Mouse (Mus musculus) embryo, embryonic 11 days (tissue): ENCODE measurements at regions not wholly inside any gene's neighbourhood (a gene's known extent, or its start where the extent isn't known, plus 50 kb on each side); places are given as distances from the start of the nearest gene placed in this dataset.

ENCODE experiments used
- DNase-seq: peaks from one replicate; pipeline ENCODE4 v3.0.0-alpha.2; 2015

DNA sequence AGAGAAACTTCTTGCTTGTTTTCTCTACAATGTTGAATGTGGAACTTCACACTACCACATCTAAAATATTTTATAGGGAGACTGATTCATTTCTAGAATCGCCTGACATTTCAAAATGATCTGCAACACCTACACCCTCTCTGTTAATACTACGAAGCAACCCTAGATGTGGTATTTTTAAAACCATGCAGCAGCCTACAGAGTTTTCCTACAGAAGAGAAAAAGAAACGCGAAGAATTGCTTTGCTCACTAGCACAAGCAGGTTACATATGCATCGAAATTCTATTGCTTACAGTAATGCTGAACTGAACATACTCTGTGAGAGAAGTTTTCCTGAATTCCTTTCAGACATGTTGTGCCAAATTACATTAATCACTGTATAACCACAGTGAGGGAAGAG lies 488.7 kb downstream of the Fat4 start:
- no peak for DNase-seq

DNA sequence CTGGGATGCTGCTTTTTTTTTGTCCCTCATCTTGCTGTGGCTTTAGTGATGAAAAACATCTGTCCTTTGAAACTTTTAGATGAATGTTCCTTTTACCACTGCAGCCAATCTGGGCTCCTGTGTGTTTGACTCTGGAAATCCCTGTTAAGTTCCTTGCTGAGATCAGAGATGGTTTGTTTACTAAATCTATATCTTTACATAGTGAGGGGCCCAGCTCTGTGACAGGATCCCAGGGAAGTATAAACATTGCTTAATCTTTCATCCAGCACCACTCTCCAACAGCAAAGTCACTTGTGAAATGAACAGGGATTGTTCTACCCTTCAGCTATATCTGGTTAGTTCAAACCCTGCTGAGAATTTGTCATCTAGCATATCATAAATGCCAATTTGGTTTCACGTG lies 501.8 kb downstream of the Fat4 start:
- DNase-seq: no peak

DNA sequence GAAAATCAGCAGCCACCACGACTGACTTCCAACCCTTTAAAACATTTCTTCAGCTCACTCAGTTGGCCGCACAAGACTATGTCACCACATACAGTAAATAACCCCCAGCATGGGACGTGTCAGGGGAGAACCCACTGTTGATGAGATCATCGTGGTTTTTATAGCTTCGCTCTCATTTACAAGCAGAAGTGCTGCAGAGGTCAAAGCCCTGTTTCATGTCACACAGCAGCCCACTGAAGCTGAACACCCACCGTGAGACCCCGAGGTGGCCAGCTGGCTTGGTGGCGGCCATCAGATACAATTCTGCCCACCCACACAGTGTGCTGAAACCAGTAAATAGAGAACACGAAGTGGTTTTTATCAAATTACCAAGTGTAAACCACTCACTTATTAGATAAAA lies 503.7 kb downstream of the Fat4 start:
- peak; percentile 36 for DNase-seq

DNA sequence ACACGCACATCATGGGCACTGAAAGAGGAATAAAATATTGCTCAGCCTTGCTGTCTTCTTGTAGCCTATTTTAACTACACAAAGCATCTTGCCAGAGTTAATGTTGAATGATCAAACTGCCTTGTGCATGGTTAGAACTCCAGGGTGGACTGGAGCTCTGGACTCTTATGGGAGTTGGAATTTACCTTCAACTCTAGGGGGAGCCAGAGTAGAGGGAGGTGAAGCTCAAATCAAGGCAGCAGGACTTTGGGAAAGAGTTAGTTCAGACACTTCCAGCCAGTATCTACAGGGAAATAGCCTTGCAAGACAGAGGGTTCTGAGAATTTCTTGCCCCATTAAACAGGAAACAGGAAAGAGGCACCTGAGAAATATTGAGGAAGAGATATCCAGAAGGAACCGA lies 505.3 kb downstream of the Fat4 start:
- DNase-seq: peak; percentile 32

DNA sequence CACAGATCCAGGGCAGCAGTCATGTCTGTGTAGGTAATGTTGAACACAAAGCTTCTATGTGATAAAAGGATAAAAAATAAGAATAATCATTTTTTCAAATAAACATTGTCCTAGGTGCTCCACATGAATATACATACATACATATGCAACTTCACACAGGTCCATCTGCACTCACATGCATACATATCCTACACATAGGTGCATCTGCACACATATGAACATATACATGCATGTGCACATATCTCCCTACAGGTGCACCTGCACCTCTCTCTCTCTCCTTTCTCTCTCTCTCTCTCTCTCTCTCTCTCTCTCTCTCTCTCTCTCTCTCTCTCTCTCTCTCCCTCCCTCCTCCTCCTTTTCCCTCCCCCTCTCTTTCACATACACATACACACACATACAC lies 509.9 kb downstream of the Fat4 start:
- DNase-seq: no peak

DNA sequence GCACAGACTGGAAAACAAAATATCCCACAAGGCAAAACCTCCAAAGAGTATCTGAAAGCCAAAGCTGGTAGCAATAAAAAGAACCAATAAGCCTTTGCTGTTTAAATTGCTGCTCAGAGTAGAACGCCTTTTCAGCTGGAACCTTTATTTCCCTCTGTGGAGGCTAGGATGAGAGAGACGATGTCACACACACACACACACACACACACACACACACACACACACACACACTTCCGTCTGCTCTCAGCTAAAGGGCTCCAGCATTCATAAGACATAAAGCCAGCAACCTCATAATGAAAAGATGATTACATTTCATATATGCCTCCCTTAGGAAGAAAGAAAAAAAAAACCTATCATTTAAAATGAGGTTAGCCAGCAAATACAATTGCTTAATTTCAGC lies 510.5 kb downstream of the Fat4 start:
- no peak for DNase-seq

DNA sequence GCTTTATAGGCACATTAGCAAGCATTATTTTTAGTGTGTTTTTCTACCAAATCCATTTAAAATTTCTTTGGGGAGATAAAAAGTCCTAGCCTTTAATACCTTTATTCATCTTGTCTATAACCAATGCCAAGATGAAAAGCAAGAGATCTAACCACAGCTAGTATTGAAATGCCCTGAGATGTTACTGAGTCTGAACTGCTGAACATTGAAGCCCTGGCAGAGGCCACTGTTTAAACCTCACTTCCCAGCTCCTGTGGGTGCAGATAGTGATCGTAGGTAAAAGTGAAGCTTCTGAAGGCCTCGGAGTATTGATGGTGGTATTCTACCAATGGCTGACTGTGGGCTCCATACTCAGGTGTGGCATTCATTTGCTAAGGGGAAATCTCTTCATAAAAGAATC lies 510.9 kb downstream of the Fat4 start:
- no peak for DNase-seq

DNA sequence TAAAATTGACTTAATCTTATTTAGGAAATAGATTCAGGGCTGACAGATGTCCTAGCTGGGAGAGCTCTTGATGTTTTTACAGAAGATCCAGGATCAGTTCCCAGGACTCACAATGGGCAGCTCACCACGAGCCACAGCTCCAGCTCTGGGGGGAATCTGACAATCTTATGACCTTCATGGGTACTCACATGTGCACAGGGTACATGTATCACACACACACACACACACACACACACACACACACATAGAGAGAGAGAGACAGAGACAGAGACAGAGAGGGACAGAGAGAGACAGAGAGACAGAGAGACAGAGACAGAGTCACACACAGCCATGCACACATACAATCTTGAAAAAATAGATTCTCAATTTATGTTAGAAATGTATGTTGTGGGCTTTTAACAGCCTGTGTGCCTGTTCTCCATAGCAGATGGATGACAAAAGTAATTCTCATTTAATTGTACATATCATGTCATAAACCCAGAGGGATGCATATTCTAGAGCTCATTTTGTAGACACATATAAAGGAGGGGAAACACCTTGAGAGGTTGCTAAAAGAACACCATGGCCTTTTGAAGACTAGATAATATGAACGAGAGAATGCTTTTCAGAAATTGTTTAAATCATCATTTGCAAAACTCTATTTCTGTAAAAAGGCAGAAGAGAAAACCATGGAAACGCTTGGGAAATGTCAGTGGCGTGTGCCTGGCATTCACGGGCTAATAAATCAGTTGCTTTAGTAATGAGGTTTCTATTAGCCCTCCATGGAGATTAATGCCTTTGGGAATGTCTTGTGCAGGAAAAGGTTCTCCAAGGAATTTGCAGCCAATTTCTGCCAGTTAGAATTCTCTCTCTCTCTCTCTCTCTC lies 538.3 kb downstream of the Fat4 start:
- DNase-seq: peak; percentile 18

DNA sequence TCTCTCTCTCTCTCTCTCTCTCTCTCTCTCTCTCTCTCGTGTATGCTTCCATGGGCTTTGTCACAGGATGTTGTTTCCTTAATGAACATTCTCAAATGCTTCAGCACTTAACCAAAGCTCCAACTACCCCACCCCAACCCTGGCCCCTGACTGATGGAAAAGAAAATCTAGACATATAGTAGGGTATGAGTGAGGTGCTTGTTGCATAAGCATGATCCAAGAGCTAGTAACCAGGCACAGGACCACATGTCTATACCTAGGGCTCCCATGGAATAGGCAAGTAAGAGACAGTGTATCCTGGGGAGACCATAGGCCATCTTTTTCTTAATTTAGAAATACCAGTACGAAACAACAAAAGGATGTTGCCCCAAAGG lies 538.9 kb downstream of the Fat4 start:
- DNase-seq: no peak

DNA sequence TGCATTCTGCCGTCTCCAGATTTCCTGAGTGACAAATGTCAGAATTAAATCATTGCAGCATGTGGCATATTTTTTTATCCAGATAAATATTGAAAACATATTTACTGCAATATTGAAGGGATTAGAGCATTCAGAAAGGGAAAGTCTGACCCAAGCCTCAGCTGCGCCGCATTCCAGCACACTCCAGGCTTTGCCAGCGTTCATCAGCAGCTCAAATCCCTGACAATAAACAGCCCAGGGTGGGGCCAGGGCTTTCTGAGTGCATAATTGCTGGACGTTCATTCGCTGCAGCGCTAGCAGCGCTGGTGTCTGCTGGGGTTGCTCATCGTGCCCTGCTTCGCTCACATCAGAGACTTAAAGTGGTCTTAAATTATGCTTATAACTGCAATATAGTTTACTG lies 556.6 kb downstream of the Fat4 start:
- DNase-seq: peak; percentile 42

DNA sequence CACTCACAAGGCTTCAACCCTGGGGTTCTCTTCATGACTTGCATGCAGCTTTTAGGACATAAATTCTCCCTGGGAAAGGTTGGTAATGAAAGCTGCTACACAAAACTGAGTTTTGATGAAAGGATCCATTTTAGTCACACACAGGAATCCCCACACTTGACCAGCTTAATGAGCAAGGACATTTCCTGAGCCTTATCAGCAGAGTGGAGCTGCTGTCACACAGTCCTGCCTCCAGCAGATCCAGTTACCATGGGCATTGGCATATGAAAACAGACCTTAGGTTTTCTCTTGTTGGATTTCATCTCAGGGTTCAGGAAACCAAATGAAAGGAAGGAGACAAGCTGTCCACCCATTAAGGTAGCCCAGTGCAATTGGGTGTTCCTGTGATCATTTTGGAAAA lies 568.9 kb downstream of the Fat4 start:
- no peak for DNase-seq

GRCm38 (mm10) chr3:39460183-39460888 lies 573.6 kb downstream of the Fat4 start:
- DNase-seq: peak; percentile 35

DNA sequence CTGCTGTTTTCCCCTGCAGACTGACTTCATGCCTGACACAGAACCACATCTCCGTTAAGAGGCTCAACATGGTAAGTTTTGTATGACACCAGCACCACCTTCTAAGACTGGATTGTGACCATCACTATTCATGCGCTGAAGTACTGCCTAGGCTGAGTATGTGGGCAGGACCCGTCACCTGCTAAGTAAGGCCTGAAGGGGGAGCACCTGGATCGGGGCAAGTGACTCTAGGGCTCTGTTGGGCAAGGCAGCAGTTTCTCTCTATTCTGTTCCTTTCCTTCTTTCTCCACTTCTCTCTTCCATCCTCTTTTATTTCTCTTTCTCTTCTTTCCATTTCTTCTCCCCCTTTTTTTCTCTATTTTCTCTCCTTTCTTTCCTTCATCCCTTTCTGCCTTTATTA lies 574.8 kb downstream of the Fat4 start:
- DNase-seq: no peak

DNA sequence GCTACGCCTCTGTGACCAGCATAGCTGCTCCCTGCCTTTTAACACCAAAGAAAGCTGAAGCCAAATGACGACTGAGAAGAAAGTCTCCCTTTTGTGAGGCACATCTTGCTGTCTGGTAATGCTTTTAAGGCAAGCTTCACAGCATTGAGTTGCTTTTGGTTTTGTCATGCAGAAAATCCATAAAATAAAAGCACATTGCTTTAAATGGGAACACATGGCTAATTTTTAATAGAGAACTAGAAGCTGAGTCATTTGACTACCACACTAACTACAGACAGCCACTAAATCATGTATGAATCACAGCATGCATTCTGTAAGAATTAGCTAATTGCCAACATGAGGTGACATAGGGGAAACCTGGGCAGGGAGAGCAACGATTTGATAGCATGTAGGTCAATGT lies 579.1 kb downstream of the Fat4 start:
- no peak for DNase-seq

DNA sequence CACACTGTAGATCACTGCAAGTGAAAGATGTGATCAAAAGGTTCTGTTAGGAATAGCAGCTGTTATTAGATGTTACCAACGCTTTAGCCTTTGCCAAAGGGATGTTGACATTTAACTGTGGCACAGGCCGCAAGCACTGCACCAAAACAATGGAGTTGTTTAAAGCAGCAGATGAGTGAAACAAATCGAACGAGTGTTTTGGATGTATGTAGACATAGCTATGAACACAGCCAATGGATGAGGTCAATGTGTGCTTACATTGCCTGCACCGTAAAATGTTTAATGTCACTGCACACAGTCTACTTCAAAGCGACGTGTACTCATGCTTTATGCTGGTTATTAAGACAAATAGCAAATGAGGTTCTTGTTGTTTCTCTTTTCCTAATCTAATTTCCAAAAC lies 602.7 kb downstream of the Fat4 start:
- DNase-seq: no peak

- DNase-seq: no peak
These were observed 607.6 kb downstream of the Fat4 start for GRCm38 (mm10) chr3:39494363-39494762.

DNA sequence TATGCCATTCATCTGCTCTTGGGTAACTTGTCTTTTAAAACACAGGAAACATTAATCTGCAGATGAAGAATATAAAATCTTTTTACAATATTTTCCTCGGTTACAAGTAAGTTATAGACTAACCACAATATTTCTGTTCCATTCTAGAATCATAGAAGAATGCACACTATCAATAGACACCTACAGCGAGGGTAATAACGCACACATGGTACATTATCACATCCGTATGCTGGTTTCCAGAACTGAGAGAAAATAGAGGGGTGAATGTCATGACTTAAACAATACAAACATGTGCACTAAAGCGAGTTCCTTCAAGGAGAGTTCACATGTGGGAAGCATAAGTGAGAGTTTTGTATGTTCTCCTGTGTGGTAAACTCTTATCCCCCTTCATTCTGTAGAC lies 641.3 kb downstream of the Fat4 start:
- no peak for DNase-seq

DNA sequence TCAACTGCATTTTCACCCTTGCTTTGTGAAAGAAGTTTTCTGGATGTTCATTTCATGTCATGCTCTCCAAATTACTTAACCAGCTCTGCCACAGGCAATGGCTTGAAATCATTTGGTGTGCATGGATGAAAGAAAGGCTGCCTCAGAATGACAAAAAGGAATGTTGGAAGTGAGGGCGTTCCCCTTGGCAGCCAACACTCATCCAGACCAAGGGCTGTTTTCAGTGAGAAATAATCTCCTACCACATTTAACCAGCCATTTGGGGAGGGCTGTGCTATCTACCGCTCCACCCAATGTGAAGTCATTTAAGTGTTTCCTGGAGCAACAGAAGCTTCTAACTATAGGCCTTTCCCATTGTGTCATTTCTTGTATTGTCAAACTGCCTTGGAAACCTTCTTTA lies 650.8 kb downstream of the Fat4 start:
- DNase-seq: no peak

GRCm38 (mm10) chr3:39540530-39541118 lies 653.9 kb downstream of the Fat4 start:
- DNase-seq: no peak

DNA sequence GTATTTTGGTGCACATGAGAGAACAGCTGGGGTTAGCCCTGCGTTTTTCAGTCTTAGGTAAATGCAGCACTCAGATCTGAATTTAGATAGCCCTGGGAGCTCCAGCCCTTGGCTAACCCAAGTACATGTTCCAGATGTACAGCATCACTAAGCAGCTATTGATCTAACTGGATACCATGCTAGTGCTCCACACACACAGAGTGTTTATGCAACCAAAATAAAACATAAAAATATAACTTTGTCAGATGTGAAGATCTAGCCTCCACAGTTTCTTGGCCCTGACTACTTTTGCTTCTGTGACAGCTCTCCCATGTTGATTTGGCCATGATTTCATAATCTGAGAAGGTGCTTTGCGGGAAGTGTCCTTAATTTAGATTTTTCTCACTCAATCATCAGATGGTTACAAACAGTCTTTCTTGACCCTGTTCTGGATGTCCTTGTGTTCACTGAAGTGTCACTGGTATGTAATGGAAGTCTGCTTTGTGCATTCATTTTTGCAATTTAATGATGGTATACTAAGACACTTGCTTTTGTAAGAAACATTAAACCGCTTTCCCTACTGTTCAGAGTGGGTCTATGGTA lies 672.8 kb downstream of the Fat4 start:
- no peak for DNase-seq

DNA sequence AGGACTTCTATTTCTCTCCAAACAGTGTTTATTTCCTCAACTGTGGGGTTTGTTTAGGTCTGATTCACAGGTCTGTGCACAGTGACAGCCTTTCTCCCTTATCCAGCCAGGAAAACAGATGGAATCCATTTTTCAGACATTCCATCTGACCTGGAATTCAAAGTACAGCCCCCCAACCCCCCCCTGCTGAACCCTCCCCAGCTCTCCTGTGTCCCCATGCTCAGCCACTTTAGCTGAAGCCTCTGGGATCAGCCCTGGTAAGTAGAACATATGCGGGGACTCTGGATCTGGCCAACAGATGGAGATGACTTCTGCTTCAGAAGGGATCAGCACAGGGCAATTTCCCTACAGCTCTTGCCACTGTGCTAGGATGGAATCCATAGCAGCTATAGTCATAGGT lies 674.2 kb downstream of the Fat4 start:
- peak; percentile 46 for DNase-seq

DNA sequence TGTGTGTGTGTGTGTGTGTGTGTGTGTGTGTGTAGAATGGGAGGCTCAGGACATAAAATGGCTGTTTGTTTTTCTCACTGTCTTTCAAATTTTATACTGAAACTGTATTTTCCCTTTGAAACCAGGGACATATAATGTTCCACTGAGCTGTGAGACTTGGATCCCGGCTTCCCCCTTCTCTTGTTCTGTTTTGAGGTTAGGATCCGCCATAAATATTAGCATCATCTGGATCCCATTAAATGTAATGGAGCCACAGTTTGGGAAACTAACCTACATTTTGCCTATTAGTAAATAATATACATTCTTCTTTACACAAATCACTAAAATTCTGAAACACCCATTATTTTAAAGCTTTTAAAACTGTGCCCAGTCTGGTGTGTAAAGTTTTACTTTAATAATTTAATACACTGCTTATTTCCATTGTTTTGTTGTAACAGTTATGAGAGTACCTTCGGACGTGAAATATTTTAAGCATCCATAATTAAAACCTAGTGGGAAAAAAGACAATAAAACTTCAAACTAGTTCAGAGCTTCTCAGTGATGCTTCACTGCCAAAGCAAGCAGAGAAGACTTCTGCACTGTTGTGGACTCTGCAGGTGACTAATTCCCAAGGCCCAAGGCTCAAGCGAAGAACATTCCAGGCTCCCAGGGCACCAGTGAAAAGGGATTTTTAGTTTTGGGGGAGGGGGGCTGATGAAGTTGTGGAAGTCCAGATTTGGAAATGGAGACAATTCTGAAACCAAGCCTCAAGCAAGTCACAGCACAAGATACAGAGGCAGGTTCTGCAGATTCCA lies 684.9 kb downstream of the Fat4 start:
- DNase-seq: peak; percentile 38

GRCm38 (mm10) chr3:39575200-39575599 lies 688.5 kb downstream of the Fat4 start:
- DNase-seq: no peak
